In the genomic region with DNA sequence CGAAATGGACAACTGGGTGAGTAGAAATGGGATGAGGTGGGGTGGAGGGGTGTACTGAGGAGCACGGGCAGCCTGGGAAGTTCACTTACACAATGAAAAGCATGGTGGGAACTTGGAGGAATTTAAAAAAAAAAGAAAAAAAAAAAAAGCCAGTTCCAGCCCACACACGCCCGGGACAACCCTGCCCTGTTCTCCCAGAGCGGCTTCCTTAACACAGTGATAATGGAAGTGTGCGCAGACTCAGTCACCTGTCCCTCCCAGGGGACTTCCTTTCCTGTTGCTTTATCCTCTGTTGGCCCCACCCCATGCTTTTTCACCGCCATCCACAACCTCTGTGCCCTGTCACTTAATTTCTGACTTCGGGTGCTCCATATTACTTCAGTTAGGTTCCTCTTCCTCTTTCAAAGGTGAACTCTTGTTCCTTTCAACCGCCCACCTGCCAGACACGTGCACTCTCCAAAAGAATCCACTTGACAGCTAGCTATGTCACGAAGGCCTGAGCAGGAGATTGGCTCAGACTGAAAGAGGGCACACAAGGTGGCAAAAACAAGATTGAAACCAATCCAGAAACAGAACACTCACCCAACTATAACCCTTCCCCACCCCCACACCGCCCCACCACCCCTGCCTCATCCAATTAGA, we compare ENCODE assay signal across 8 mouse cellular contexts. TPM values are rescaled to one million over a fixed set of nuclear protein-coding genes. Genes with fewer than 3 reads are reported as not detected.
DNase-seq lines count a peak whose midpoint lies in the region; ATAC-seq and TF ChIP-seq lines count a peak whose summit lies in the region.

No protein-coding gene starts in this region.

- no peak for TF ChIP-seq CTCF in heart, postnatal 0 days (IDR thresholded peaks at IDR 0.05; ENCODE audit: low read depth)

- 0 out of 2 replicates have a peak, but pooled peaks cover 7% of the 10 kb centered on the region for H3K4me1 ChIP-seq in heart, postnatal 0 days (ENCODE audit: control insufficient read depth, insufficient read depth)
- peaks cover 16% of the 10 kb centered on the region; the same call in 1 of the 2 replicates for H3K4me1 ChIP-seq in intestine, embryonic 16.5 days (ENCODE audit: control insufficient read depth, insufficient read depth, low read length)
- H3K4me1 ChIP-seq in neural tube, embryonic 15.5 days: peaks cover 42% of the 10 kb centered on the region

- no peak for DNase-seq in heart, postnatal 0 days (ENCODE audit: low spot score)
- no peak for DNase-seq in heart, adult 8-10 months (ENCODE audit: low spot score)
- no peak for DNase-seq in spleen, postnatal 4 days (ENCODE audit: low spot score in 2 of 2)
- DNase-seq in layer of hippocampus, adult 18-20 months (ENCODE audit: low spot score in 2 of 2): no peak
- DNase-seq in cerebellum, adult 9-10 months: no peak

- ATAC-seq in heart, postnatal 0 days (ENCODE audit: insufficient read depth, low read depth): no peak
- peak; percentile 24; the same call in 1 of the 2 replicates for ATAC-seq in common myeloid progenitor, adult 5-6 weeks (replicated peaks; ENCODE audit: low read depth, poor library complexity, severe bottlenecking)
- ATAC-seq in intestine, embryonic 16.5 days: no peak
- no peak for ATAC-seq in neural tube, embryonic 15.5 days (ENCODE audit: low FRiP score)

- peak overlapping the region; percentile 88; the same call in 1 of the 2 replicates for H3K4me2 ChIP-seq in heart, postnatal 0 days (ENCODE audit: low read depth, low read length)
- H3K4me2 ChIP-seq in intestine, embryonic 16.5 days (ENCODE audit: low read depth, low read length): peak overlapping the region; percentile 88; the same call in 1 of the 2 replicates
- H3K4me2 ChIP-seq in neural tube, embryonic 15.5 days: peak overlapping the region; percentile 100

- H3K4me3 ChIP-seq in heart, postnatal 0 days (ENCODE audit: low read depth, low read length): peak overlapping the region; percentile 55; the same call in 1 of the 2 replicates
- H3K4me3 ChIP-seq in intestine, embryonic 16.5 days (ENCODE audit: low read length): no peak overlapping the region; the same call in none of the 2 replicates
- H3K4me3 ChIP-seq in neural tube, embryonic 15.5 days (replicated peaks): peak overlapping the region; percentile 54

- TF ChIP-seq EP300 in heart, postnatal 0 days (IDR thresholded peaks at IDR 0.05; ENCODE audit: low read depth): no peak

- no peaks in the 10 kb centered on the region for H3K36me3 ChIP-seq in heart, postnatal 0 days (replicated peaks; ENCODE audit: control insufficient read depth, insufficient read depth, low read length)
- H3K36me3 ChIP-seq in intestine, embryonic 16.5 days (ENCODE audit: control insufficient read depth, insufficient read depth, low read length): no peaks in the 10 kb centered on the region
- no peaks in the 10 kb centered on the region for H3K36me3 ChIP-seq in neural tube, embryonic 15.5 days

- H3K27ac ChIP-seq in heart, postnatal 0 days (ENCODE audit: low read depth): no peak overlapping the region
- no peak overlapping the region for H3K27ac ChIP-seq in intestine, embryonic 16.5 days (ENCODE audit: low read length)
- no peak overlapping the region for H3K27ac ChIP-seq in neural tube, embryonic 15.5 days (replicated peaks)

- peaks cover 77% of the 10 kb centered on the region for H3K27me3 ChIP-seq in heart, postnatal 0 days (ENCODE audit: control insufficient read depth, insufficient read depth, low read length)
- H3K27me3 ChIP-seq in intestine, embryonic 16.5 days (replicated peaks; ENCODE audit: control insufficient read depth, insufficient read depth, low read length): peaks cover 42% of the 10 kb centered on the region
- peaks cover 71% of the 10 kb centered on the region for H3K27me3 ChIP-seq in neural tube, embryonic 15.5 days (replicated peaks)

- 10% methylated on average over 12 of the region's 12 CpGs for WGBS in heart, postnatal 0 days
- 5% methylated on average over 12 of the region's 12 CpGs for WGBS in intestine, embryonic 16.5 days
- WGBS in neural tube, embryonic 15.5 days: 3% methylated on average over 12 of the region's 12 CpGs

- H3K9ac ChIP-seq in heart, postnatal 0 days (replicated peaks; ENCODE audit: low read depth, low read length): no peak overlapping the region
- no peak overlapping the region for H3K9ac ChIP-seq in intestine, embryonic 16.5 days (ENCODE audit: low read depth, low read length)
- H3K9ac ChIP-seq in neural tube, embryonic 15.5 days (replicated peaks): peak overlapping the region; percentile 48; the same call in 1 of the 2 replicates

- H3K9me3 ChIP-seq in heart, postnatal 0 days (replicated peaks; ENCODE audit: control insufficient read depth, low read length): no peaks in the 10 kb centered on the region
- H3K9me3 ChIP-seq in intestine, embryonic 16.5 days (ENCODE audit: control insufficient read depth, low read length): no peaks in the 10 kb centered on the region
- no peaks in the 10 kb centered on the region for H3K9me3 ChIP-seq in neural tube, embryonic 15.5 days (replicated peaks)

RNA-seq across cellular contexts. Expression of a gene that starts 17.4 kb away (rescaled TPM):
- 0.27 TPM in 1 of 2 replicates, not detected in the other for total RNA-seq in heart, postnatal 0 days (2014; rRNA removed; ENCODE audit: low replicate concordance)
- polyA plus RNA-seq in heart, postnatal 0 days (2015; fragmentation: Nextera tagmentation; extraction: Ambion mirVana): not detected in 2 replicates
- total RNA-seq in heart, adult 8-10 months (2022): under 1 TPM in 1 of 4 experiments, not detected in 3; 0.09 TPM
- not detected in 2 replicates for total RNA-seq in common myeloid progenitor, adult 5-6 weeks (2017)
- polyA plus RNA-seq in intestine, embryonic 16.5 days (2015; fragmentation: Nextera tagmentation; extraction: Ambion mirVana): not detected in 2 replicates
- 0.05 and 0.14 TPM in 2 replicates for polyA plus RNA-seq in neural tube, embryonic 15.5 days (2015; fragmentation: Nextera tagmentation; extraction: Ambion mirVana)
- not detected for total RNA-seq in layer of hippocampus, adult 18-20 months (2021)

RNA-seq across cellular contexts. Expression of a gene that starts 35.0 kb away (rescaled TPM):
- total RNA-seq in heart, postnatal 0 days (2014; rRNA removed; ENCODE audit: low replicate concordance): 4.2 and 5.5 TPM in 2 replicates
- 1.6 and 1.8 TPM in 2 replicates for polyA plus RNA-seq in heart, postnatal 0 days (2015; fragmentation: Nextera tagmentation; extraction: Ambion mirVana)
- 10 to 100 TPM in 3 of 4 experiments, 1 to 10 TPM in 1; 9.7 to 14.1 (median 10.7) TPM for total RNA-seq in heart, adult 8-10 months (2022)
- total RNA-seq in common myeloid progenitor, adult 5-6 weeks (2017): 0.24 and 2.6 TPM in 2 replicates
- 0.24 and 0.75 TPM in 2 replicates for polyA plus RNA-seq in intestine, embryonic 16.5 days (2015; fragmentation: Nextera tagmentation; extraction: Ambion mirVana)
- polyA plus RNA-seq in neural tube, embryonic 15.5 days (2015; fragmentation: Nextera tagmentation; extraction: Ambion mirVana): 0.41 and 0.69 TPM in 2 replicates
- total RNA-seq in layer of hippocampus, adult 18-20 months (2021): under 1 TPM; 0.27 to 0.28 TPM

RNA-seq across cellular contexts. Expression of a gene that starts 42.0 kb away (rescaled TPM):
- total RNA-seq in heart, postnatal 0 days (2014; rRNA removed; ENCODE audit: low replicate concordance): not detected in 2 replicates
- polyA plus RNA-seq in heart, postnatal 0 days (2015; fragmentation: Nextera tagmentation; extraction: Ambion mirVana): not detected in 2 replicates
- total RNA-seq in heart, adult 8-10 months (2022): not detected
- total RNA-seq in common myeloid progenitor, adult 5-6 weeks (2017): not detected in 2 replicates
- polyA plus RNA-seq in intestine, embryonic 16.5 days (2015; fragmentation: Nextera tagmentation; extraction: Ambion mirVana): not detected in 2 replicates
- polyA plus RNA-seq in neural tube, embryonic 15.5 days (2015; fragmentation: Nextera tagmentation; extraction: Ambion mirVana): not detected in 2 replicates
- total RNA-seq in layer of hippocampus, adult 18-20 months (2021): not detected

RNA-seq across cellular contexts. Expression of a gene that starts 44.6 kb away (rescaled TPM):
- total RNA-seq in heart, postnatal 0 days (2014; rRNA removed; ENCODE audit: low replicate concordance): 1,695 and 1,852 TPM in 2 replicates
- polyA plus RNA-seq in heart, postnatal 0 days (2015; fragmentation: Nextera tagmentation; extraction: Ambion mirVana): 2,183 and 2,286 TPM in 2 replicates
- 1,000 to 10,000 TPM; 2,001 to 2,142 (median 2,069) TPM for total RNA-seq in heart, adult 8-10 months (2022)
- total RNA-seq in common myeloid progenitor, adult 5-6 weeks (2017): 191 and 244 TPM in 2 replicates
- 650 and 667 TPM in 2 replicates for polyA plus RNA-seq in intestine, embryonic 16.5 days (2015; fragmentation: Nextera tagmentation; extraction: Ambion mirVana)
- 714 and 813 TPM in 2 replicates for polyA plus RNA-seq in neural tube, embryonic 15.5 days (2015; fragmentation: Nextera tagmentation; extraction: Ambion mirVana)
- total RNA-seq in layer of hippocampus, adult 18-20 months (2021): 100 to 1,000 TPM; 379 to 385 TPM

RNA-seq across cellular contexts. Expression of a gene that starts 52.0 kb away (rescaled TPM):
- 10.5 and 16.9 TPM in 2 replicates for total RNA-seq in heart, postnatal 0 days (2014; rRNA removed; ENCODE audit: low replicate concordance)
- 14.4 and 15.9 TPM in 2 replicates for polyA plus RNA-seq in heart, postnatal 0 days (2015; fragmentation: Nextera tagmentation; extraction: Ambion mirVana)
- 10 to 100 TPM; 53.2 to 62.2 (median 59.5) TPM for total RNA-seq in heart, adult 8-10 months (2022)
- 11.3 and 14.7 TPM in 2 replicates for total RNA-seq in common myeloid progenitor, adult 5-6 weeks (2017)
- polyA plus RNA-seq in intestine, embryonic 16.5 days (2015; fragmentation: Nextera tagmentation; extraction: Ambion mirVana): 25.7 and 31.3 TPM in 2 replicates
- polyA plus RNA-seq in neural tube, embryonic 15.5 days (2015; fragmentation: Nextera tagmentation; extraction: Ambion mirVana): 25.0 TPM in 2 replicates
- total RNA-seq in layer of hippocampus, adult 18-20 months (2021): 10 to 100 TPM; 30.3 to 34.3 TPM
